Mouse (Mus musculus) spleen, postnatal 10 days (tissue): Measurements from ENCODE around the gene Klhdc7b.

Experiments
- DNase-seq, 2 experiments: peaks; one replicate each; pipeline ENCODE4 v3.0.0; 2021 to 2022; ENCODE audit warnings: low spot score in 2 of 2

Klhdc7b gene

GRCm38 (mm10) chr15:89374801-89375534 lies 9.7 kb upstream of the Klhdc7b start:
- no peak for DNase-seq

DNA sequence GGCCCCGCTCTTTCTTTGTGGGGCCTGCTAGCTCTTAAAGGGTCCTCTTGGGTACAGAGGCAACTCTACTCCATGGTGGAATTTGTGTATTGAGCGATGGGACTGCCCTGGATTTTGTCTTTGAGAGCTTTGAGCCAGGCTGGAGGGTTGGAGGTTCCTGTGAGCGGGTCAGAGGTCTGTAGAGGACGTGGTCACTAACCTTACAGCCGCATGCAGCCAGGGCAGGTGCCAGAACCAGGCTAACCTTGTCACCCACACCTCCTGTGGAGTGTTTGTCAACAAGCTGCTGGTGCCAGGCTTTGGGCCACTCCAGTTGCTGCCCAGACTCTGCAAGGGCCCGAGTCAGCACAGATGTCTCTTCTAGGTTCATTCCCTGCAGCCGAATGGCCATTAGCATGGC lies 8.7 kb upstream of the Klhdc7b start:
- DNase-seq, result no peak

- no peak for DNase-seq
Observed at GRCm38 (mm10) chr15:89376957-89377356, 7.8 kb upstream of the Klhdc7b start, which contains the start of gene Tymp. Tymp (minus strand) TSS chr15:89377039.

DNA sequence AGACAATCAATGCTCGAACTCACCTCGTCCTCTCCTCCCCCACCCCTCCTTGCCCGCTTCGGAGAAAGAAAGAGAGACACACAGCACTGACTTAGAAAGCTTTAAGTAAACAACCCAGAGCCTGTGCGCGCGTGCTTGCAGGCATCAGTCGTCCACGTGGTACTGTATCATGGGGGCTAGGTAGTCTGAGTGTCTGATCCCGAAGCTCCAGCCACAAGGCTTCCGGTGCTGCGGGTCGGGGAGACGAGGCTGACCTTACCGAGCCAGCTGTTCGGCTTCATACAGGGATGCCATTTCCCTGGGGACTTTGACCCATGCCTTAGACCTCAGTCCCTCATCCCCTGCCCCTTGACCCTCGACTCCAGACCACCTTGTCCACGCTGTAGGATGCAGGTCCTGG lies 7.4 kb upstream of the Klhdc7b start:
- no peak for DNase-seq

DNA sequence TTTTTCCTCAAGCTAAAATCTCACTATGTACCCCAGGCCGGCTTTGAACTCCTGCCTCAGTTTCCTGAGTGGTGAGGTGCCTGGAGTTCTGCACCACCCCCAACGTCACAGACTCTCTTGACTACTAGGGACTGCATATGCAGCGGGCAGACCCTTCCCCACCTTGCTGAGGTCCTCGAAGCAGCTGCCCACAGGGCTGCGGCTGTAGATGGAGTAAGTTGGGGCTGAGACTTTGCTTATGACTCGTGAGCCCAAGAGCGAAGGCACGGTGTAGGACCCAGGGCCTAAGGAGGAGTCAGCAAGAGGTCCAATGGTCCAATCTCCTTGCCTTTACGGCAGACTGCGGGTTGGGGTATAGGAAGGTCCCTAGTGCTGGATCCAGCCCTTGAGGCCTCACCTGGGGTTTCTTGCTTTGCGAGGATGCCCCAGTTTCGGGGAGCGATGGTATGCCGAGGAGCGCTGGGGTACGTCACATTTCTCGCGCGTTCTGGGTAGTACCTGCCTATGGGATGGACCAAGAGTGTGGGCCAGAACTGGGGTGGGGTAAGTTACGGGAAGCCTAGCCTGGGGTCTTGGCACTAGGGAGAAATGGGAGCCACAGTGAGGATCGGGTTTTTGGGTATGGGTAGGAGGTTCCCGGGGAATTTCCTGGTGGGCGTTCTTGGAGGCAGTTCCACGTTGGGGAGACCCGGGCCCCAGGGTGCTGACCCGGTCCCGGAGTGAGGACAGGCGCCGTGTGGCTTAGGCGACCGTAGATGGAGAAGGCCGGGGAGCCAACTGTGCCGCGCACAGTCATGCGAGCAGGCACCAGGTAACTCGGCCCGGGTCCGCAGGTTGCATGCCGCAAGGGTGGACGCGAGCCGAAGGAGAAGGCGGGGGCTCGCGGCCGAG lies 6.5 kb upstream of the Klhdc7b start:
- DNase-seq, result no peak

- no peak for DNase-seq
Observed at GRCm38 (mm10) chr15:89378831-89379401, 5.8 kb upstream of the Klhdc7b start, which contains the start of gene Odf3b. Odf3b (minus strand) TSS chr15:89379282.

- peak; percentile 43 to 72 for DNase-seq
Observed at GRCm38 (mm10) chr15:89379429-89379828, 5.3 kb upstream of the Klhdc7b start.

DNA sequence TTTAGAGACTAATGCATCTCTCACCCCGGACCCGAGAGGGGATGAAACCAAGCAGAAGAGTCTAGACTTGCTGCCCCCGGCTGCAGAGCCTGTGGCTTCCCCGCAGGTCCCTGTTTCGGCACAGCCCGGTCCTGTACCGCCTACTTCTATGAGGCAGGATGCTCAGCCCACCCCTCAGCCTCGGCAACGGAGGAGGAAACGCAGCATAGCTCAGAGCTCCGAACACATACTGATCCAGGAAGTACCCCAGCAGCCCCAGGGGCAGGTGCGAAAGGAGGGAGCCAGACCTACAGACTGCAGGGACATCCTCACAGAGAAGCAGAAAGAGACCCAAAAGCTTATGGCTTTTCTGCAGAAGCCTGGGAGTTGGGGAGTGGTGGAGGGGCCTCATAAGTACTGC lies 2.4 kb downstream of the Klhdc7b start:
- DNase-seq, result no peak

GRCm38 (mm10) chr15:89390081-89390480 lies 5.4 kb downstream of the Klhdc7b start:
- DNase-seq, result no peak

DNA sequence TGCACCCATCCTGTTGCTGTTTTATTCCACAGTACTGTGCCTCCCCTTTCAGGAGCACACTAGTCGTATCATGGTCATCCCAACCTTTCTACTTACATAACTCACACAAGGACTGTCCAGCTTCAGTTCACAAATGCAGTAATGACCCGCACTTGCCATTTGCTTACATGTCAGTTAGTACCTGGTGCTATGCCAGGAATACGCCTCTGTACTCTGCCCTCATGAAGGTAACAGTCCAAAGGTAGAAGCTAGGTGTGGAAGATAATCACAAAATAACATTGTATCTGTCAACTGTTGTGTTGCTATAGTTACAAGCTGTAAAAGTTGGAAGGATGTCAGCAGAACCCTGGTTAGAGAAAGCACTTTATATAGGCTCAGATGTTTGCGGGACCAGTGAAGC lies 12.2 kb downstream of the Klhdc7b start:
- DNase-seq, result no peak

DNA sequence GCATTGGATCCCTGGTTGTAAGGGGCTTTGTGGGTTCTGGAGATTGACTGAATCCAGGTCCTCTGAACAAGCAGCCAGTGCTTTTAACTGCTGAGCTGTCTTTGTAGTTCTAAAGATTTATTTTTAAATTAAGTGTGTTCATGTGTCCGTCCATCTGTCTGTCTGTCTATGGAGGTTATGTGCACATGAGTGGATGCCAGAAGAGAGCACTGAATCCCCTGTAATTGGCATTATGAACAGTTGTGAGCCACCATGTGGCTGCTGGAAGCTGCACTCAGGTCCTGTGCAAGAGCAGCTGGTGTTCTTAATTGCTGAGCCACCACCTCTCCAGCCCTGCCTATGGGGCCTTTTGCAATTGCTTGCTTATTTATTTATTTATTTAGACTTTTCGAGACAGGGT lies 13.4 kb downstream of the Klhdc7b start:
- no peak for DNase-seq

GRCm38 (mm10) chr15:89399716-89400115 lies 15.0 kb downstream of the Klhdc7b start:
- no peak for DNase-seq

- no peak for DNase-seq
Observed at GRCm38 (mm10) chr15:89402471-89402870, 17.8 kb downstream of the Klhdc7b start.

DNA sequence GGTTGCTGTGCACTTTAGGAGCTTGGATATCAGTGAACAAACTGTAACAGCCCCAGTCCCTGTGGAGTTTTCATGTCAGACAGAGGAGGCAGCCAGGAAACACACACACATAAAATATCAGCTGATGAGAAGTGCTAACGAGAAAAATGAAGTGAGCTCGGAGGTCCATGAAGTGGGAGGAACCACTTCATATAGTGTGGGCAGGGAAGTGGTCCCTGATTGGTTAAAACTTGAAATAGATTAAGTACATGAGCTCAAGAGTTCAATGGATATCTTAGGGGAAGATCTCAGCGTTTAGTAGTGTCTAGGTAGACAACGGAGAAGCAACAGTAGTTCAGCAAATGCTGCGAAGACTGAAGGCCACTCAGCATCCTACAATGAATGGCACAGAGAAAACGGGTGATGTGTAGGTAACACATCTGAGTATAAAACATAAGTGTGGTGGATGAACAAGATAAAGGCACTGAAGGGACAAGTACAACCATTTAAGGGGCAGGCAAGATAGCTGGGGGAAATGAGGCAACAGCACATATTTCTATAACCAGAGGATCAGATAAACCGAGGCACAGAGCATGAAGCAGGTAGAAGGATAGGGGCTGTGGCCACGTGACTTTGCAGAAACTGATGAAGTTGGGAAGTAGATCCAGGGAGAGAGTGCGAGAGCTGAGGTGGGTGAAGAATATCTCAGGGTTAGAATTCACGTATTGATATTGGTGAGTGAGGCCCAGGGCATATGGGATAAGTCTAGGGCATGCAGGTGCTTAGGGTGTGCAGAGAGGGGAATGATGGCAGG lies 20.3 kb downstream of the Klhdc7b start:
- no peak for DNase-seq

GRCm38 (mm10) chr15:89406691-89407090 lies 22.0 kb downstream of the Klhdc7b start:
- DNase-seq, result no peak

DNA sequence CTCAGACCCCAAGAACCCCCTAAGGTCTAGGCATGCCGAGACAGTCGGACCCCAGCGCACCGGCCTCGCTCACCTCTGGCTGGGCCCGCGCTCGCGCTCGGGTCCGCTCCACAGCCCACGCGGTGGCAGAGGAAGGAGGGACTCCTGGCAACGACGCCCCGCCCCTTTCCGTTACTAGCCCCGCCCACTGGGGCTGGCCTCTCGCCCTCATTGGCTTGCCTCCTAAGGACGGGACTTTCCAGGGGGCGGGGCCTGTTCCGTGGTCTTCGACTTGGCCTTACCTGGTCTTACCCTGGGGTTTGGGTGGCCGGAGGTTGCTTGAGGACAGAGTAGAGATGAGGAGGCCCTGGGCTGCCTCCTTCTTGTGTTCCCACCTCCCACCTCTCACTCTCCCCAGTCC lies 25.4 kb downstream of the Klhdc7b start, which contains the start of gene Syce3:
TSS of gene Syce3 (minus strand) at position 386 of the 400 bp plus-strand sequence.
- no peak for DNase-seq

DNA sequence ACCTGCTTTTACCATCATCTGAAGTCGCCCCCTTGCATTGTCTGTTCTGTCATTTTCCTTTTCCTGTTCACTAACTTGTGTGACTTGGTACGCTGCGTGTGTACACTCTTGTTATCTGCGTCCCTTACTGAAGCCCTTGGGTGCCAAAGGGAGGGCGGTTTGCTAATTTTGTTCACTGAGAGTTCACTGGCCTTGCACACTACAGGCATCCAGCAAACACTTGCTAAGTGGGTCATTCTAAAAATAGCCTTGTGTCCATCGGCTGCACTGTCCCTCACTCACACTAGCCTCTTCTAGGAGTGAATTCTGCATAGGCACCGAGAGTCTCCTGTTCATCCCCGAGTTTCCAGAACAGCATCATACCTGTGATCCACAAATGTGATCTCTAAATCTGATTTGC lies 30.6 kb downstream of the Klhdc7b start:
- DNase-seq, result no peak

GRCm38 (mm10) chr15:89421938-89422337 lies 37.2 kb downstream of the Klhdc7b start:
- DNase-seq, result no peak

DNA sequence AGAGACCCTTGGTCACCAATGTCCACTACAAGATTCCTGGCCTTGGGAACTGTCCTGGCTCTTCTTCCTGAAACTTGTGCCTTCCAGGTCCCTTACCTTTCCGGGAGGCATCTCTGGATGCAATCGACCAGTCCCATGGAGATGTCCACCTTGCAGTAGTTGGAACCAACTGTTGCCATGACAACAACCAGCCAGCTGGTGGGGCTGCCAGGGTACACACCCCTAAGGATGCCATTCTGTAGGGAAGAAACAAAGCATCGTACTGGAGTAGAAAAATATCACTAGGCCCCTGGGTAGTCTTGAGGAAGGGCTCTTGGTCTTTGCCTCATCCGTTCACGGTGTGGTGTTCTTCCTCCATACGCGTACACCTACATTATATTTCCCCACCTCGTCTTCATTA lies 39.9 kb downstream of the Klhdc7b start:
- DNase-seq, result no peak

- peak in 1 of 2 experiments; percentile 9 for DNase-seq
Observed at GRCm38 (mm10) chr15:89425711-89426121, 41.0 kb downstream of the Klhdc7b start, which contains the start of gene Cpt1b. Cpt1b (minus strand) TSS chr15:89425863.

- no peak for DNase-seq
Observed at GRCm38 (mm10) chr15:89426716-89427115, 42.0 kb downstream of the Klhdc7b start.
